Comparison of ENCODE assay signal across 12 mouse cellular contexts in the genomic region with DNA sequence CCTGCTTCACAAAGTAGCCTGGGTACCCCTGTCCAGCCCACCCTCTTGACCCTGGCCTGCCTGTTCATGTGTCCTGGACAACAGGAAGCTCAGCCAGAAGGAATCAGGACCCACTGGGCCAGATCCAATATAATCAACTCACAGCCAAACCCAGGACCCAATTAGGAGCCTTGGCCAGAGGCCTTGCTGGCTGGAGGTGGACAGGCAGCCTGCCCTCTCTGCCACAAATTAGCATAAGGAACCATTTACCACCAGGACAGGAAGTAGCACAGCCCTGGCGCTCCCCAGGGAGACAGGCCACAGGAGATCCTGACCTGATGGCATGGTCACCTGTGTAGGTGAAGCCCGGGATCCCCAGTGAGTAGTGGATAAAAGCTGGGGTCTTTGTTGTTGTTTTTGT. TPM values are rescaled to one million over a fixed set of nuclear protein-coding genes. Genes with fewer than 3 reads are reported as not detected.
DNase-seq lines count a peak whose midpoint lies in the region.
"Had no signal": no experiment of that assay in that cellular context is flagged by ENCODE, and none has a peak within 500 bp of the region (broad histone marks: within the 10 kb centered on the region; RNA-seq: fewer than 3 reads in every experiment).

No protein-coding gene starts in this region.

- peak; percentile 57 for DNase-seq in left cerebral cortex, postnatal 4 days
- DNase-seq in left cerebral cortex, adult 9 months (ENCODE audit: low spot score in 2 of 2): no peak
- peak; percentile 67 for DNase-seq in Muller cell, postnatal 12 days (ENCODE audit: inconsistent ontology term)
- peak; percentile 78 for DNase-seq in brain, adult 2 months (ENCODE audit: low read depth, low spot score)
- peak; percentile 69 to 70 for DNase-seq in cerebellum, postnatal 25 days
- no peak for DNase-seq in lung, postnatal 10 days
- no peak for DNase-seq in right cerebral cortex, postnatal 25 days

- intact Hi-C loops in left cerebral cortex, postnatal 4 days (cut with DNase I): no loop called here

RNA-seq across cellular contexts. Expression of a gene that starts 44.5 kb away (rescaled TPM):
- 10 to 100 TPM; 50.9 to 56.1 TPM for total RNA-seq in left cerebral cortex, postnatal 4 days (2021)
- total RNA-seq: common myeloid progenitor, adult 5-6 weeks; heart, postnatal 4 days; neutrophil, adult 5-6 weeks had no signal

RNA-seq across cellular contexts. Expression of a gene that starts 48.2 kb away (rescaled TPM):
- total RNA-seq in left cerebral cortex, postnatal 4 days (2021): 10 to 100 TPM; 34.5 to 39.8 TPM

RNA-seq across cellular contexts. Expression of a gene that starts 51.4 kb away (rescaled TPM):
- total RNA-seq in left cerebral cortex, postnatal 4 days (2021): 10 to 100 TPM; 56.8 to 74.5 TPM
- total RNA-seq: adrenal gland, adult 18-20 months; common myeloid progenitor, adult 5-6 weeks; gastrocnemius, adult 18-20 months; heart, postnatal 4 days had no signal

RNA-seq across cellular contexts. Expression of a gene that starts 54.7 kb away (rescaled TPM):
- 10 to 100 TPM; 12.0 to 13.5 TPM for total RNA-seq in left cerebral cortex, postnatal 4 days (2021)

Comparison
In these comparisons a context has a peak if more than half of its experiments do, and no peak if none do; other contexts are left out.
1. DNase-seq: peak in left cerebral cortex, postnatal 4 days (single experiment), Muller cell, postnatal 12 days (single experiment), brain, adult 2 months (single experiment) and cerebellum, postnatal 25 days (2 of 2); none in left cerebral cortex, adult 9 months (0 of 2), lung, postnatal 10 days (single experiment) and right cerebral cortex, postnatal 25 days (single experiment).